Mouse (Mus musculus) kidney, adult 2 months (tissue): Measurements from ENCODE around the gene Zfp598. TPM values are rescaled to one million over a fixed set of nuclear protein-coding genes. Genes with fewer than 3 reads are reported as not detected.
A peak's percentile ranks its signal among the peaks of the same experiment; 100 is the strongest.

Source experiments
- DNase-seq: peaks from one replicate; pipeline ENCODE4 v3.0.0; 2021
- H3K27ac ChIP-seq: fragments of 200-500 bp; 2 replicates; pipeline ENCODE4 v1.5.1; 2012; ENCODE audit warnings: low read depth, low read length, control low read depth, inconsistent platforms; ENCODE audit not compliant: insufficient read depth
- H3K27me3 ChIP-seq: fragments of 200-500 bp; replicated peaks from 2 replicates; pipeline ENCODE4 v1.6.1; 2012; ENCODE audit warnings: mild to moderate bottlenecking, moderate library complexity, low read length, inconsistent platforms; ENCODE audit not compliant: control insufficient read depth, insufficient read depth
- H3K36me3 ChIP-seq: fragments of 200-500 bp; 2 replicates; pipeline ENCODE4 v1.6.1; 2012; ENCODE audit warnings: mild to moderate bottlenecking, moderate library complexity, low read length, inconsistent platforms; ENCODE audit not compliant: control insufficient read depth, insufficient read depth
- H3K4me1 ChIP-seq: fragments of 200-500 bp; 2 replicates; pipeline ENCODE4 v1.6.1; 2011; ENCODE audit warnings: low read length; ENCODE audit not compliant: control insufficient read depth, insufficient read depth
- H3K4me3 ChIP-seq: fragments of 200-500 bp; 2 replicates; pipeline ENCODE4 v1.5.1; 2011; ENCODE audit warnings: mild to moderate bottlenecking, low read depth, low read length, control low read depth; ENCODE audit not compliant: insufficient read depth
- CTCF ChIP-seq: fragments of 200-500 bp; conservative IDR thresholded peaks from 2 replicates; pipeline ENCODE4 v1.5.1; 2011; ENCODE audit warnings: low read depth, mild to moderate bottlenecking, control low read depth, low read length, moderate library complexity, mixed read lengths; ENCODE audit not compliant: insufficient read depth, insufficient read length
- POLR2A ChIP-seq: fragments of 200-500 bp; IDR thresholded peaks from one replicate; pipeline ENCODE4 v1.6.1; 2011; ENCODE audit warnings: low read depth, low read length, control low read depth
- WGBS: fragments of 180-500 bp; shearing (Covaris S2); methylation state at CpG from one replicate; pipeline ENCODE4 v1.1.7; 2018; 5-methylcytosine and 5-hydroxymethylcytosine counted together
- polyA plus RNA-seq: library from polyadenylated mRNA; depleted of rRNA; stranded (reverse); fragments of >200 nt; gene quantifications from 2 replicates; pipeline ENCODE4 v1.2.3, GENCODE M21; 2012; rRNA removed

The Zfp598 gene
- 44.3 and 57.6 TPM in 2 replicates for polyA plus RNA-seq

GRCm38 (mm10) chr17:24669545-24670245 lies at the start of gene Zfp598:
Gene Zfp598 (plus strand): TSS chr17:24669687.
- under 1% methylated on average over 80 of the region's 80 CpGs for WGBS
- Histone ChIP-seq H3K4me3 (peak within 1 kb of the TSS; percentile 95), H3K36me3 (no peaks in the 10 kb centered on the region), H3K4me1 (peaks cover 14% of the 10 kb centered on the region), H3K27ac (peak within 1 kb of the TSS; percentile 48), H3K27me3 (no peaks in the 10 kb centered on the region)
- TF ChIP-seq POLR2A = peak; percentile 12
- TF ChIP-seq CTCF = peak; percentile 19; the same call in 1 of the 2 replicates
- peak; percentile 97 for DNase-seq

- Histone ChIP-seq H3K27me3 (no peaks in the 10 kb centered on the region), H3K4me1 (no peaks in the 10 kb centered on the region), H3K4me3 (no peak overlapping the region), H3K27ac (no peak overlapping the region), H3K36me3 (0 out of 2 replicates have a peak, but pooled peaks cover 1% of the 10 kb centered on the region)
- 91% methylated on average over 8 of the region's 8 CpGs for WGBS
- no peak for TF ChIP-seq CTCF
- TF ChIP-seq POLR2A = no peak
- DNase-seq = no peak
Measured at GRCm38 (mm10) chr17:24625472-24625871, 44.0 kb upstream of the Zfp598 start.

GRCm38 (mm10) chr17:24628646-24629045 lies 40.8 kb upstream of the Zfp598 start:
- TF ChIP-seq POLR2A (no peak), CTCF (peak; percentile 89)
- no peaks in the 10 kb centered on the region for H3K27me3 ChIP-seq
- no peak overlapping the region for H3K27ac ChIP-seq
- no peaks in the 10 kb centered on the region for H3K36me3 ChIP-seq
- H3K4me3 ChIP-seq = no peak overlapping the region
- 52% methylated on average over 5 of the region's 5 CpGs for WGBS
- peaks cover 11% of the 10 kb centered on the region; the same call in 1 of the 2 replicates for H3K4me1 ChIP-seq
- DNase-seq = peak; percentile 80

GRCm38 (mm10) chr17:24630072-24630471 lies 39.4 kb upstream of the Zfp598 start:
- Histone ChIP-seq H3K4me3 (no peak overlapping the region), H3K27me3 (no peaks in the 10 kb centered on the region), H3K27ac (no peak overlapping the region), H3K4me1 (peaks cover 12% of the 10 kb centered on the region; the same call in 1 of the 2 replicates), H3K36me3 (no peaks in the 10 kb centered on the region)
- WGBS = 86% methylated on average over 14 of the region's 14 CpGs
- no peak for DNase-seq
- TF ChIP-seq POLR2A = no peak
- TF ChIP-seq CTCF = no peak

- WGBS = under 1% methylated on average over 51 of the region's 51 CpGs
- peak; percentile 88 for DNase-seq
- Histone ChIP-seq H3K4me1 (peaks cover 15% of the 10 kb centered on the region; the same call in 1 of the 2 replicates), H3K36me3 (no peaks in the 10 kb centered on the region), H3K27ac (peak within 1 kb of the TSS; percentile 88), H3K27me3 (no peaks in the 10 kb centered on the region), H3K4me3 (peak within 1 kb of the TSS; percentile 92)
- TF ChIP-seq CTCF (no peak), POLR2A (peak; percentile 75)
Measured at GRCm38 (mm10) chr17:24632167-24632812, 37.2 kb upstream of the Zfp598 start, which contains the start of the genes Tsc2 and Nthl1. Gene Tsc2 (minus strand): TSS chr17:24632630. Gene Nthl1 (plus strand): TSS chr17:24632680.

GRCm38 (mm10) chr17:24632813-24633449 lies 36.6 kb upstream of the Zfp598 start:
- Histone ChIP-seq H3K4me3 (peak overlapping the region; percentile 92), H3K27ac (peak overlapping the region; percentile 88), H3K36me3 (no peaks in the 10 kb centered on the region), H3K27me3 (no peaks in the 10 kb centered on the region), H3K4me1 (peaks cover 15% of the 10 kb centered on the region; the same call in 1 of the 2 replicates)
- TF ChIP-seq POLR2A (no peak), CTCF (no peak)
- WGBS = 5% methylated on average over 22 of the region's 22 CpGs
- peak; percentile 79 for DNase-seq

GRCm38 (mm10) chr17:24633831-24634230 lies 35.7 kb upstream of the Zfp598 start:
- H3K4me3 ChIP-seq = no peak overlapping the region
- no peaks in the 10 kb centered on the region for H3K36me3 ChIP-seq
- no peak for DNase-seq
- no peaks in the 10 kb centered on the region for H3K27me3 ChIP-seq
- 95% methylated on average over 11 of the region's 11 CpGs for whole genome bisulfite sequencing
- no peak for TF ChIP-seq POLR2A
- TF ChIP-seq CTCF = no peak
- H3K4me1 ChIP-seq = peaks cover 15% of the 10 kb centered on the region; the same call in 1 of the 2 replicates
- H3K27ac ChIP-seq = peak overlapping the region; percentile 88
